Mouse (Mus musculus) limb, embryonic 12.5 days (tissue): ENCODE results near the gene Rxrg. TPM values are rescaled to one million over a fixed set of nuclear protein-coding genes. Genes with fewer than 3 reads are reported as not detected.

Source experiments
- ATAC-seq: fragments of 200-750 bp; cut with Nextera tagmentation; 2 replicates; pipeline ENCODE4 v1.8.0; 2017; ENCODE audit warnings: low read depth, moderate TSS enrichment; ENCODE audit not compliant: insufficient number of reproducible peaks, insufficient read depth, low FRiP score, low TSS enrichment
- H3K27ac ChIP-seq: fragments of 300-500 bp; sonication (generic); 2 replicates; pipeline ENCODE4 v1.5.1; 2016; ENCODE audit warnings: mild to moderate bottlenecking, moderate library complexity
- H3K27me3 ChIP-seq: fragments of 300-500 bp; sonication (generic); 2 replicates; pipeline ENCODE4 v1.6.1; 2016; ENCODE audit warnings: mild to moderate bottlenecking, moderate library complexity
- H3K36me3 ChIP-seq: fragments of 300-500 bp; sonication (generic); 2 replicates; pipeline ENCODE4 v1.6.1; 2016; ENCODE audit warnings: mild to moderate bottlenecking, moderate library complexity
- H3K4me1 ChIP-seq: fragments of 300-500 bp; sonication (generic); replicated peaks from 2 replicates; pipeline ENCODE4 v1.6.1; 2016
- H3K4me2 ChIP-seq: fragments of 300-500 bp; sonication (generic); 2 replicates; pipeline ENCODE4 v1.6.1; 2016; ENCODE audit warnings: mild to moderate bottlenecking, moderate library complexity
- H3K4me3 ChIP-seq: fragments of 300-500 bp; sonication (generic); replicated peaks from 2 replicates; pipeline ENCODE4 v1.5.1; 2016; ENCODE audit warnings: mild to moderate bottlenecking
- H3K9ac ChIP-seq: fragments of 300-500 bp; sonication (generic); replicated peaks from 2 replicates; pipeline ENCODE4 v1.6.1; 2016; ENCODE audit warnings: mild to moderate bottlenecking, moderate library complexity
- H3K9me3 ChIP-seq: fragments of 300-500 bp; sonication (generic); 2 replicates; pipeline ENCODE4 v1.6.1; 2016; ENCODE audit warnings: mild to moderate bottlenecking, moderate library complexity
- WGBS: fragments of 180-500 bp; shearing (Covaris S2); methylation state at CpG from one replicate; pipeline ENCODE4 v1.1.7; 2016; 5-methylcytosine and 5-hydroxymethylcytosine counted together
- polyA plus RNA-seq: library from polyadenylated mRNA; unstranded; fragments of >200 nt; fragmentation: Nextera tagmentation; extraction: Ambion mirVana; gene quantifications from 2 replicates; pipeline ENCODE4 v1.2.1, GENCODE M21; 2016

Rxrg gene
- polyA plus RNA-seq, result 14.2 and 14.4 TPM in 2 replicates

- Histone ChIP-seq H3K4me3 (peak within 1 kb of the TSS; percentile 45), H3K9me3 (no peaks in the 10 kb centered on the region), H3K36me3 (no peaks in the 10 kb centered on the region), H3K27ac (no peak within 1 kb of the TSS), H3K9ac (peak within 1 kb of the TSS; percentile 53), H3K4me2 (peak within 1 kb of the TSS; percentile 83), H3K27me3 (peaks cover 63% of the 10 kb centered on the region), H3K4me1 (peaks cover 22% of the 10 kb centered on the region)
- WGBS, result under 1% methylated on average over 40 of the region's 40 CpGs
- ATAC-seq, result peak; percentile 78
These were observed at the start of gene Rxrg for GRCm38 (mm10) chr1:167598255-167599081. Gene Rxrg, plus strand, starts transcription at chr1:167598384.

- Histone ChIP-seq H3K9me3 (no peaks in the 10 kb centered on the region), H3K36me3 (no peaks in the 10 kb centered on the region), H3K4me2 (no peak overlapping the region), H3K4me3 (no peak overlapping the region), H3K27me3 (peaks cover 3% of the 10 kb centered on the region; the same call in 1 of the 2 replicates), H3K4me1 (peaks cover 14% of the 10 kb centered on the region; the same call in 1 of the 2 replicates), H3K27ac (no peak overlapping the region), H3K9ac (no peak overlapping the region)
- 27% methylated on average over 6 of the region's 6 CpGs for WGBS
- no peak for ATAC-seq
These were observed 48.9 kb upstream of the Rxrg start for GRCm38 (mm10) chr1:167549324-167549723.

- H3K36me3 ChIP-seq, result no peaks in the 10 kb centered on the region
- ATAC-seq, result 0 out of 2 replicates have a peak, but pooled peaks have one; percentile 34
- H3K4me2 ChIP-seq, result no peak overlapping the region
- peaks cover 9% of the 10 kb centered on the region for H3K27me3 ChIP-seq
- H3K9me3 ChIP-seq, result no peaks in the 10 kb centered on the region
- H3K4me3 ChIP-seq, result no peak overlapping the region
- H3K9ac ChIP-seq, result no peak overlapping the region
- WGBS, result 27% methylated on average over 5 of the region's 5 CpGs
- H3K4me1 ChIP-seq, result peaks cover 14% of the 10 kb centered on the region; the same call in 1 of the 2 replicates
- no peak overlapping the region for H3K27ac ChIP-seq
These were observed 46.6 kb upstream of the Rxrg start for GRCm38 (mm10) chr1:167551601-167552000.

GRCm38 (mm10) chr1:167553959-167554526 lies 44.1 kb upstream of the Rxrg start:
- WGBS, result 68% methylated on average over 6 of the region's 6 CpGs
- no peak for ATAC-seq
- no peaks in the 10 kb centered on the region for H3K9me3 ChIP-seq
- H3K4me2 ChIP-seq, result no peak overlapping the region
- peaks cover 9% of the 10 kb centered on the region for H3K27me3 ChIP-seq
- H3K9ac ChIP-seq, result no peak overlapping the region
- H3K27ac ChIP-seq, result no peak overlapping the region
- H3K4me1 ChIP-seq, result peaks cover 14% of the 10 kb centered on the region; the same call in 1 of the 2 replicates
- H3K36me3 ChIP-seq, result no peaks in the 10 kb centered on the region
- no peak overlapping the region for H3K4me3 ChIP-seq

- WGBS, result 68% methylated on average over 2 of the region's 2 CpGs
- no peak overlapping the region for H3K27ac ChIP-seq
These were observed 31.6 kb upstream of the Rxrg start for GRCm38 (mm10) chr1:167566571-167566970.

GRCm38 (mm10) chr1:167579131-167579530 lies 19.1 kb upstream of the Rxrg start:
- no peak overlapping the region for H3K4me2 ChIP-seq
- 88% methylated on average over 3 of the region's 3 CpGs for WGBS
- ATAC-seq, result no peak
- no peak overlapping the region for H3K4me3 ChIP-seq
- no peaks in the 10 kb centered on the region for H3K9me3 ChIP-seq
- no peaks in the 10 kb centered on the region for H3K4me1 ChIP-seq
- no peak overlapping the region for H3K9ac ChIP-seq
- H3K36me3 ChIP-seq, result no peaks in the 10 kb centered on the region
- H3K27me3 ChIP-seq, result peaks cover 2% of the 10 kb centered on the region; the same call in 1 of the 2 replicates
- no peak overlapping the region for H3K27ac ChIP-seq

More at GRCm38 (mm10) chr1:167566571-167566970, 31.6 kb upstream of the Rxrg start:
- Histone ChIP-seq H3K4me2 (no peak overlapping the region), H3K36me3 (no peaks in the 10 kb centered on the region), H3K4me3 (no peak overlapping the region), H3K4me1 (no peaks in the 10 kb centered on the region), H3K9me3 (no peaks in the 10 kb centered on the region), H3K27me3 (peaks cover 4% of the 10 kb centered on the region; the same call in 1 of the 2 replicates), H3K9ac (no peak overlapping the region)
- no peak for ATAC-seq

- no peak overlapping the region for H3K4me2 ChIP-seq
- WGBS, result 47% methylated on average over 6 of the region's 6 CpGs
- no peaks in the 10 kb centered on the region for H3K9me3 ChIP-seq
- H3K4me3 ChIP-seq, result no peak overlapping the region
- no peak overlapping the region for H3K9ac ChIP-seq
- H3K27me3 ChIP-seq, result no peaks in the 10 kb centered on the region
- no peaks in the 10 kb centered on the region for H3K4me1 ChIP-seq
- no peak overlapping the region for H3K27ac ChIP-seq
- H3K36me3 ChIP-seq, result no peaks in the 10 kb centered on the region
- no peak for ATAC-seq
These were observed 15.0 kb upstream of the Rxrg start for GRCm38 (mm10) chr1:167583195-167583594.

GRCm38 (mm10) chr1:167583888-167584287 lies 14.3 kb upstream of the Rxrg start:
- H3K9me3 ChIP-seq, result no peaks in the 10 kb centered on the region
- H3K4me2 ChIP-seq, result no peak overlapping the region
- H3K4me3 ChIP-seq, result no peak overlapping the region
- H3K27ac ChIP-seq, result no peak overlapping the region
- 82% methylated on average over 12 of the region's 12 CpGs for WGBS
- H3K4me1 ChIP-seq, result no peaks in the 10 kb centered on the region
- no peak for ATAC-seq
- H3K9ac ChIP-seq, result no peak overlapping the region
- no peaks in the 10 kb centered on the region for H3K36me3 ChIP-seq
- H3K27me3 ChIP-seq, result no peaks in the 10 kb centered on the region

- no peak for ATAC-seq
These were observed 9.2 kb upstream of the Rxrg start for GRCm38 (mm10) chr1:167588747-167589558.

GRCm38 (mm10) chr1:167592175-167592574 lies 6.0 kb upstream of the Rxrg start:
- no peak overlapping the region for H3K4me2 ChIP-seq
- H3K27ac ChIP-seq, result no peak overlapping the region
- no peaks in the 10 kb centered on the region for H3K4me1 ChIP-seq
- H3K4me3 ChIP-seq, result no peak overlapping the region
- no peak for ATAC-seq
- no peaks in the 10 kb centered on the region for H3K9me3 ChIP-seq
- no peak overlapping the region for H3K9ac ChIP-seq
- peaks cover 11% of the 10 kb centered on the region for H3K27me3 ChIP-seq
- 81% methylated on average over 8 of the region's 8 CpGs for WGBS
- no peaks in the 10 kb centered on the region for H3K36me3 ChIP-seq

More at GRCm38 (mm10) chr1:167588747-167589558, 9.2 kb upstream of the Rxrg start:
- Histone ChIP-seq H3K4me3 (no peak overlapping the region), H3K9ac (no peak overlapping the region), H3K36me3 (no peaks in the 10 kb centered on the region), H3K4me2 (no peak overlapping the region), H3K27me3 (no peaks in the 10 kb centered on the region; the same call in 1 of the 2 replicates), H3K9me3 (no peaks in the 10 kb centered on the region), H3K4me1 (no peaks in the 10 kb centered on the region), H3K27ac (no peak overlapping the region)
- 79% methylated on average over 16 of the region's 16 CpGs for WGBS
